Mouse (Mus musculus): ENCODE measurements around the gene Nfe2. TPM values are rescaled to one million over a fixed set of nuclear protein-coding genes. Genes with fewer than 3 reads are reported as not detected.

The Nfe2 gene
- total and polyA plus RNA-seq, 3 experiments: 151 to 254 (median 177) TPM

DNA sequence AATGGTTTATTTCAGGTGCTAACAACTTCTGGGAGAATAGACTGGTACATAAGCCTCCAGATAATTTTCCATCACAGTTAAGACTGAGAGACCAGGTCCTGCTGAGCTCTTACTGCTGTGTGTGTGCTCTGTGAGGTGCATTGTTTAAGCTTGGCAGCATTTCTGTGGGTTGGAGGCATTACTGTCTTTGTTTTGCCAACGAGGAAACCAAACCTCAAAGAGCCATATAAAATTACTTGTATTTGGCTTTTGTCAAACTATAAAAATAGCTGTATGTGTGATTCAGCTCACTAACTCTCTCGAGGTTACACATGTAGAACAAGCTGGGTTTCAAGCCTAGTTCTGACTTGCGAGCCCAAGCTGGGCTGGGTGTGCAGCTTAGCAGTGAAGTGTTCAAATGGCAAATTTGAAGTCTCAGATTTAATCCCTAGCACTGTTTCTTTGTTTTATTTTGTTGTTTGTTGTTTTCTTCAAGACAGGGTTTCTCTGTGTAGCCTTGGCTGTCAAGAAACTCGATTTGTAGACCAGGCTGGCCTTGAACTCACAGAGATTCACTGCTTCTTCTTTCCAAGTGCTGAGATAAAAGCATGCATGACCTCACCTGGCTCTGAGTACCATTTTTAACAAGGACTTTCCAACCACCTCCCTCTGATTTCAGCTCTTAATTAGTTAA, 34.6 kb upstream of the Nfe2 start:
- TF ChIP-seq GATA2 (IDR thresholded peaks at IDR 0.05; ENCODE audit: borderline replicate concordance, low read depth, low read length) (no peak), CTCF (IDR thresholded peaks at IDR 0.05; ENCODE audit: low read depth, low read length) (no peak), POLR2AphosphoS5 (IDR thresholded peaks at IDR 0.05; ENCODE audit: insufficient replicate concordance, low read depth, low read length) (no peak), TAL1 (conservative IDR thresholded peaks at IDR 0.05; ENCODE audit: low read depth, low read length) (no peak), GATA1 (IDR thresholded peaks at IDR 0.05; ENCODE audit: borderline replicate concordance, low read length) (no peak)
- DNase-seq (ENCODE audit: low spot score): no peak
- Histone ChIP-seq H3K27me3 (ENCODE audit: insufficient read depth, low read length) (no peaks in the 10 kb centered on the region), H3K9me3 (replicated peaks) (no peaks in the 10 kb centered on the region), H3K4me1 (ENCODE audit: insufficient read depth, low read depth, low read length) (peaks cover 4% of the 10 kb centered on the region; the same call in 1 of the 2 replicates), H3K4me3 (ENCODE audit: low read depth, low read length) (no peak overlapping the region), H3K36me3 (replicated peaks) (peaks cover 95% of the 10 kb centered on the region)
- no peak for ATAC-seq (ENCODE audit: extremely low read depth, insufficient number of reproducible peaks, low FRiP score, poor library complexity, severe bottlenecking)

DNA sequence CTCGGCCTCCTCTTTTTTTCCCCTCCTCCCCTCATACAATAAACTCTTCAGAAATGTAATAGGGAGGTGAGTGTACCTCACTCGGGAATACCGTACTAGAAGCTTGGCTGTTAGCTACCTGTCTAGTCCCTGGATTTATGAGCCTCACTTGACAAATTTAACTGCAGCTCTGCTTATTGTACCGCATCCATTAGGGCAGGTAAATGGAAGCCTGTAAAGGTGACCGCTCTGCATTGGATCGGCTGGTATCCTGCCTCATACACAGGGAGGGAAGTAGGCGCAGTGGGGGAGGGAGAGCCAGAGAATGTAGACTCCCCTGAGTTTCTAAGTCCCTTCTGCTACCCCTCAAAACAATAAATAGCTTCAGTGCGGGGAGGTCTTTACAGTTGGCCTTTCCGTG, 32.6 kb upstream of the Nfe2 start:
- DNase-seq (ENCODE audit: low spot score): no peak
- peaks cover 5% of the 10 kb centered on the region for H3K4me1 ChIP-seq (ENCODE audit: insufficient read depth, low read depth, low read length)
- ATAC-seq (ENCODE audit: extremely low read depth, insufficient number of reproducible peaks, low FRiP score, poor library complexity, severe bottlenecking): no peak
- H3K27me3 ChIP-seq (ENCODE audit: insufficient read depth, low read length): no peaks in the 10 kb centered on the region
- TF ChIP-seq GATA2 (IDR thresholded peaks at IDR 0.05; ENCODE audit: borderline replicate concordance, low read depth, low read length): no peak
- TF ChIP-seq POLR2AphosphoS5 (IDR thresholded peaks at IDR 0.05; ENCODE audit: insufficient replicate concordance, low read depth, low read length): no peak
- TF ChIP-seq CTCF (IDR thresholded peaks at IDR 0.05; ENCODE audit: low read depth, low read length): no peak
- TF ChIP-seq GATA1 (IDR thresholded peaks at IDR 0.05; ENCODE audit: borderline replicate concordance, low read length): no peak
- no peak for TF ChIP-seq TAL1 (conservative IDR thresholded peaks at IDR 0.05; ENCODE audit: low read depth, low read length)
- no peak overlapping the region for H3K4me3 ChIP-seq (ENCODE audit: low read depth, low read length)
- no peaks in the 10 kb centered on the region for H3K9me3 ChIP-seq (replicated peaks)
- peaks cover 95% of the 10 kb centered on the region for H3K36me3 ChIP-seq (replicated peaks)

DNA sequence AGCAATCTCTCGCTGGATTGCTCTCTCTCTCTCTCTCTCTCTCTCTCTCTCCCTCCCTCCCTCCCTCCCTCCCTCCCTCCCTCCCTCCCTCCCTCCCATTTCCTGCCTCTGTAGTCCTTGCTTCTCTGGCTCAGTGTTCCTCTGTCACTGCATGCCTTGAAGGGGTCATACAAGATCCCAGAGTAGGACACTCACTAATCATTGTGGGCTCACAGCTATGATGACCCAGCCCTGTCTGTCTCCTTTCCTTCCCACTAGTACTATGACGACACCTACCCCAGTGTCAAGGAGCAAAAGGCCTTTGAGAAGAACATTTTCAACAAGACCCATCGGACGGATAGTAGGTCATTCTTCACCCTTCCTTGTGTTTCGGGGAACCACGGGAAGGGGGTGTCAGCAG, 32.2 kb upstream of the Nfe2 start:
- no peak for ATAC-seq (ENCODE audit: extremely low read depth, insufficient number of reproducible peaks, low FRiP score, poor library complexity, severe bottlenecking)
- Histone ChIP-seq H3K4me3 (ENCODE audit: low read depth, low read length) (no peak overlapping the region), H3K36me3 (replicated peaks) (peaks cover 95% of the 10 kb centered on the region), H3K27me3 (ENCODE audit: insufficient read depth, low read length) (no peaks in the 10 kb centered on the region), H3K9me3 (replicated peaks) (no peaks in the 10 kb centered on the region), H3K4me1 (ENCODE audit: insufficient read depth, low read depth, low read length) (peaks cover 9% of the 10 kb centered on the region)
- DNase-seq (ENCODE audit: low spot score): no peak
- no peak for TF ChIP-seq GATA2 (IDR thresholded peaks at IDR 0.05; ENCODE audit: borderline replicate concordance, low read depth, low read length)
- no peak for TF ChIP-seq GATA1 (IDR thresholded peaks at IDR 0.05; ENCODE audit: borderline replicate concordance, low read length)
- TF ChIP-seq TAL1 (conservative IDR thresholded peaks at IDR 0.05; ENCODE audit: low read depth, low read length): no peak
- no peak for TF ChIP-seq CTCF (IDR thresholded peaks at IDR 0.05; ENCODE audit: low read depth, low read length)
- no peak for TF ChIP-seq POLR2AphosphoS5 (IDR thresholded peaks at IDR 0.05; ENCODE audit: insufficient replicate concordance, low read depth, low read length)

DNA sequence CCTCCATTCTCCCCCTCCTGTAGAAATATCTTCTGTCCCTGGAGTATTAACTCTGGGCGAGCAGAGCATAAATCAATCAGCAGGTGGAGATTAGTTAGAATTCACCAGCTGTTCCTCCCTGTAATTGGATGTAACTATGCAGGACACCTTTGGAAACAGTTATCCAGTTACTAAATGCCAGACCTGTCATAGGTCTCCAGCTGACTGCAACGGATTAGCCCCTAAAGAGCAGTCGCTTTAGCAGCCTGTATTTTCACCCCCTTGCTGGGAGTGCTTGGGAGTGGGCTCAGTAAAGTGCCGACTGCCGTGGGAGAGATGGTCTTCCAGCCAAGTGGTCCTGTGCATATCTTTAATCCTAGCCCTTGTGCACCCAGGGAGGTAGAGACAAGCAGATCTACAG, 31.4 kb upstream of the Nfe2 start:
- H3K36me3 ChIP-seq (replicated peaks): peaks cover 97% of the 10 kb centered on the region
- TF ChIP-seq TAL1 (conservative IDR thresholded peaks at IDR 0.05; ENCODE audit: low read depth, low read length) (no peak), POLR2AphosphoS5 (IDR thresholded peaks at IDR 0.05; ENCODE audit: insufficient replicate concordance, low read depth, low read length) (no peak), GATA1 (IDR thresholded peaks at IDR 0.05; ENCODE audit: borderline replicate concordance, low read length) (no peak), GATA2 (IDR thresholded peaks at IDR 0.05; ENCODE audit: borderline replicate concordance, low read depth, low read length) (no peak), CTCF (IDR thresholded peaks at IDR 0.05; ENCODE audit: low read depth, low read length) (no peak)
- no peak for ATAC-seq (ENCODE audit: extremely low read depth, insufficient number of reproducible peaks, low FRiP score, poor library complexity, severe bottlenecking)

DNA sequence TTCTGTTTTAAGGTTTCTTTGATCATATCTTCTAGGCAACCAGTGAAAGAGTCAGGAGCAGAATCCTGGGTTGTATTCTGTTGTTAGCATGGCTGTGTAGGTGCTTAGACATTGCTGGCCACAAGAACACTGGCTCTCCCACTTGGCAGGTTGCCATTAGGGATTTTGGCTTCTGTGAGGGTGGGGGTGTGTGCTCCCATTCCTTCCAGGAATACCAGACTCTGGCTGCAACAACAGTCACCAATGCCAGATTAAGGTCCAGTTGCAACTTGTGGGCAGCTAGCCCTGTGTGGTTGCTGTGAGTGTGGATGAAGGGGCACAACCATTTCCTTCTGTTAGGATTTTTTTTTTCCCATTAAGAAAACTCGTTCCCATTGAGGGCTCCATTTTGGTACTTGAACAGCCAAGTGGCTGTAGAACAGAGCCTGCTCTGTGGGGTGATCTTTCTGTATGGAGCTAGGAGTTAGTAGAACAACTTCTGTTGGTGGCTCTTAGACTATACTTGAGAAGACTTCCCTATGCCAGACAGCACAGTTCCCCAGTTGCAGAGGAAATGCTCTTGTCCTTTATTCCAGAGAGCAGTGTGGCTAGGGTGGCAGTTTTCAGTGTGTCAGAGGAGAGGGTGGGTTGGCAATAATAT, 27.7 kb upstream of the Nfe2 start:
- DNase-seq (ENCODE audit: low spot score): no peak
- Histone ChIP-seq H3K4me1 (ENCODE audit: insufficient read depth, low read depth, low read length) (peaks cover 35% of the 10 kb centered on the region), H3K9me3 (replicated peaks) (no peaks in the 10 kb centered on the region), H3K36me3 (replicated peaks) (peaks cover 83% of the 10 kb centered on the region), H3K27me3 (ENCODE audit: insufficient read depth, low read length) (no peaks in the 10 kb centered on the region), H3K4me3 (ENCODE audit: low read depth, low read length) (no peak overlapping the region)
- no peak for TF ChIP-seq TAL1 (conservative IDR thresholded peaks at IDR 0.05; ENCODE audit: low read depth, low read length)
- TF ChIP-seq GATA1 (IDR thresholded peaks at IDR 0.05; ENCODE audit: borderline replicate concordance, low read length): no peak
- no peak for TF ChIP-seq CTCF (IDR thresholded peaks at IDR 0.05; ENCODE audit: low read depth, low read length)
- ATAC-seq (ENCODE audit: extremely low read depth, insufficient number of reproducible peaks, low FRiP score, poor library complexity, severe bottlenecking): no peak

More for the DNA sequence above, 31.4 kb upstream of the Nfe2 start:
- H3K9me3 ChIP-seq (replicated peaks): no peaks in the 10 kb centered on the region
- H3K4me1 ChIP-seq (ENCODE audit: insufficient read depth, low read depth, low read length): peaks cover 17% of the 10 kb centered on the region
- DNase-seq (ENCODE audit: low spot score): no peak
- H3K27me3 ChIP-seq (ENCODE audit: insufficient read depth, low read length): no peaks in the 10 kb centered on the region
- H3K4me3 ChIP-seq (ENCODE audit: low read depth, low read length): no peak overlapping the region

DNA sequence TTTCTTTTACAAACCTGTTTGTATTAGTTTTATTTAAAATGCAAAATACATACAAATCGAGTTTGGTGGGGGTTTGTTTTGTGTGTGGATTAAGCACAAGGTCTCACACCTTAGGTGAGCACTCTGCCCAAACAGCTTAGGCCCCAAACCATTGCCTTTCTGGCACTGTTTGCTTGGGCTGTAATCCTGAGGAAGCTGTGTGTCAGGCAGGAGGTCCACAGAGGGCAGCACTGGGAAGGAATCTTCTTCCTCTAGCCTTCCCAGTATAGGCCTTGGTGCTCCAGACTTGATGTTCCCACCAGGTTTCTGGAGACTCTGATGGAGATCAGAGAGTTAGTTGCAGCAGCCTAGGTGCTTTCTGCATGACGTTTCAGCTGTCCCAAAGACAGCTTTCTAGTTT, 26.4 kb upstream of the Nfe2 start:
- no peak for DNase-seq (ENCODE audit: low spot score)
- no peak for TF ChIP-seq GATA2 (IDR thresholded peaks at IDR 0.05; ENCODE audit: borderline replicate concordance, low read depth, low read length)
- no peak for TF ChIP-seq CTCF (IDR thresholded peaks at IDR 0.05; ENCODE audit: low read depth, low read length)
- TF ChIP-seq GATA1 (IDR thresholded peaks at IDR 0.05; ENCODE audit: borderline replicate concordance, low read length): no peak
- TF ChIP-seq POLR2AphosphoS5 (IDR thresholded peaks at IDR 0.05; ENCODE audit: insufficient replicate concordance, low read depth, low read length): no peak
- no peak for TF ChIP-seq TAL1 (conservative IDR thresholded peaks at IDR 0.05; ENCODE audit: low read depth, low read length)
- no peak for ATAC-seq (ENCODE audit: extremely low read depth, insufficient number of reproducible peaks, low FRiP score, poor library complexity, severe bottlenecking)
- peaks cover 45% of the 10 kb centered on the region for H3K4me1 ChIP-seq (ENCODE audit: insufficient read depth, low read depth, low read length)
- peaks cover 78% of the 10 kb centered on the region for H3K36me3 ChIP-seq (replicated peaks)
- no peaks in the 10 kb centered on the region for H3K9me3 ChIP-seq (replicated peaks)
- H3K4me3 ChIP-seq (ENCODE audit: low read depth, low read length): no peak overlapping the region
- no peaks in the 10 kb centered on the region for H3K27me3 ChIP-seq (ENCODE audit: insufficient read depth, low read length)

Measured in G1E (cell line).